Mouse (Mus musculus) T-cell, adult 2 months (primary cell): ENCODE measurements around the gene Sult6b1.
A peak's percentile ranks its signal among the peaks of the same experiment; 100 is the strongest.

Experiments used
- DNase-seq: peaks from one replicate; pipeline ENCODE4 v3.0.0; 2022; ENCODE audit warnings: low spot score

The Sult6b1 gene

DNA sequence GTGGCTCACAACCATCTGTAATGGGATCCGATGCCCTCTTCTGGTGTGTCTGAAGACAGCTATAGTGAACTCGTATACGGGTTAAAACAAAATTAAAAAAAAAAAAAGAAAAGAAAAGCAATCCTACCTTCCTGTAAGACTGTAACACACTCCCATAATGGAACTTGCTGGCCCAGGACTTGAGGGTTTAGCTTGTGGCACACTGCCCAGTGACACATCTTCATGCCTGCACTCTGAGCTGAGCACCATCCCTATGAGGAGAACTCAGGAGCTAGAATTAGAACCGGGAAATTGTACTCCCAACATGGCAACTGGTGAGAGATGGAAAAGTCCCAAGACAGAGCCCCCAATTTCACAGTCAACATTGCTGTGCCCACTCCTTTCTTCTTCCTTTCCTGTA lies 23.5 kb downstream of the Sult6b1 start:
- no peak for DNase-seq

DNA sequence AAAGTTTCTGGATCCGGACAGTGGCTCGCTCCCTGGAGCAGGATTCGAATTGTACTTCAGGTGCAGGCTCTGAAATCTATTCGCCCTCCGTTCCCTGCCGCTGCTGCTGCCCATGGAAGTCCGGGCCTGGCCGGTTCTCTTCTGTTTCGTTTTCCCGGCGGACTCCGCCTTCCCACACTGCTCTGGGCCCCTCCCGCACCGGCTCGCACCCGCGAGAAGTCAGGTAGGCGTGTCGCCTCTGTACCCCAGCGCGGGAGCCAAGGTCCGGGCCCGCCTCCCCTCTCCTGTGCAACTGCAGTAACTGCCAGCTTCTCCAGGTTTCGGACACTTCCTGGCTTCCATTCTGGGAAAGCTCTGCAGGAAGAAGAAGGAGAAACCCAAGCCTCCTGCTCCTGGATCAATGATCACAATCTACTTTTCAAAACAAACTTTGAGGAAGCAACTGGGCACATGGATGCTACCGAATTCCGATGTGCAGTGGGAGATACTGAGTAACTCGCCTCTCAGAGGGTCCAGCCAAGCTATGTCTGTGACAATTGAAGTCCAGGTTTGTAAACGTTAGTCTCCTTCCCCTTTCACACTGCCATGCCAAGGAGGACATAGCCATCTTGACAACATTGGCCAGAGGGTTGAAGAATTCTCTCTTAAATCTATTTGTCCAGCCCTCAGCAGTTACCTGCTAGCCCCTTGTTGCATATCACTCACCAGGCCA lies 24.2 kb downstream of the Sult6b1 start, which contains the start of gene Eif2ak2:
TSS of gene Eif2ak2 (minus strand) at position 173 of the 712 bp plus-strand sequence.
- peak; percentile 57 for DNase-seq

DNA sequence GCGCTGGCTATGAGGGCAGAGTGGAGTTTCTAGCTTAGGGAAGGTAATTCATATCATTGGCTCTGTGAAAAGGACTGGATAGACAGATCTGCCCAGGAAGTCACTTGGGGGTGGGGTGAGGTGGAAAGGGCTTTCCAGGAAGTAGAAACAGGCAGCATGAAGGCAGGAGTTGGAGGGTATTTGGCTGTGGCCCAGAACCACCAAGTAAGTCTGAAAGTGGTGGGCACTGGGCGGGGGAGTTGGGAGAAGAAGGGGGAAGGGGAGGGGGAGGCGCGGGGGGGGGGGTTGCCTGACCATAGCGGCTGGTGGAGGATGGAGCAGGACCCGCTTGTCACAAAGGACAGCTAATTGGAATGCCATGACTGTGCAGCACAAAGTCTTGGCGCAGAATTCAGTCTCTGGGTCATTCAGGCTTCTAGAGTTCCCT lies 24.9 kb downstream of the Sult6b1 start:
- peak; percentile 11 for DNase-seq

DNA sequence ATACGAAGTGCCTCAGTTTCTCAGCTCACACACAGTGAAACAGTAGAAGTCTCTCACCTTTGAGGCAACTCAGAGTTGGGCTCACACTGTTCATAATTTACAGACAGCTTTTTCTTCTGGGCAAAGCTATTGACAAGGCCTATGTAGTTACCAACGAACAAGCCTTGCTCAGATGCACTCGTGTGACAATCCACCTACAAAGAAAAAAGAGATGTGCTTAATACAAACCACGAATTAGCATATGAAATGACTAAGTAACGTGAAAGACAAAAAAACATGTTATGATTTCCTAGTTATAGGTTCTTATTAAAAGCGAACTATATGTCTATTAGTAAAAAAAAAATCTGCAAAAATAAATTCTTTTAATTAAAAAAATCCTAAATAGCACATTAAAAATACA lies 32.9 kb downstream of the Sult6b1 start:
- DNase-seq: no peak

DNA sequence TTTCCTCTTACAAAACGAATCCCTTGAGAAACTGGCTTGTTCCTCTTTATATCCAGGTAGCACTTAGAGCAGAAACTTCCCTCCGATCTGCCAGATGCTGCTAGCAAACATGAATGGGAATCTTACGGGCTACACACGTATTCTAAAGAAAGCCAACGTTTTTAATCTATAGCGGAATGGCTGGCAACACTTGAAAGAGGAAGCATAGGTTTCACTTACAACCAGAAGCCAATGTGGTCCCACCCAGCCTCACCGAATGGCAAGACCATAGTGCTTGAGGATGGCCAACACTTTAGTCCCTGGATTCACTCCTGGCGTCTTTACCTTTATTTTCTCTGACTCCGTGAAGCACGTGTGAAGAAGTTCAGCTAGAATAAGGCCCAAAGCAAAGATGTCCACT lies 50.5 kb downstream of the Sult6b1 start:
- no peak for DNase-seq

DNA sequence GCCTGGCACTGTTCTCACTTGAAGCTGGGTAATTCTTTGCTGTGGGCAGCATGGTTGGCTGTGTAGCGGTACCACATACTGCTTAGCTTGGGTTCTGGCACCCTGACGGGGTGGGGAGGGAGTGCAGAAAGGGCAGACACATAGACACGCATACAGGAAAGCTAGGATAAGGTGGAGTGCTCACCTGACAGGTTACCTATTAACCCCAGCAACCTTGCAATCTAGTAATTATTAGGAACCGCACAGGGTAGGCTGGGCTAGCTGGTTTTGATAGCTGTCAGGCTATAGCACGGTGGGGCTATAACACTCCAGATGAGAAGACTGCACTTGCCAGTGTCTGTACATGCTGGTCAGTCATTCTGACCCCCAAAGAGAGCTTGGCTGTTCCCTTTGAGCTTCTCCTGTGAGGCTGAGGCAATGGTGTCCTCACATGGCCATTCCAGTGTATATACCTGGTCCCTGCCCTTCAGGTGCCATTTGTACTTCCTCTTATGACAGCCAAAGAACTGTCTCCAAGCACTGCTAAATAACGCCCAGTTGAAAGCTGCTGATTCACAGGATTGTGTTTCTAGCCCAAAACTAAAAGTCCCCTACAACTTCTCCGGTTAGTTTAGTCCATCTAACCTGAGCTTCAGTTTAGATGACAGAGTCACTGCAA lies 64.4 kb downstream of the Sult6b1 start:
- no peak for DNase-seq

DNA sequence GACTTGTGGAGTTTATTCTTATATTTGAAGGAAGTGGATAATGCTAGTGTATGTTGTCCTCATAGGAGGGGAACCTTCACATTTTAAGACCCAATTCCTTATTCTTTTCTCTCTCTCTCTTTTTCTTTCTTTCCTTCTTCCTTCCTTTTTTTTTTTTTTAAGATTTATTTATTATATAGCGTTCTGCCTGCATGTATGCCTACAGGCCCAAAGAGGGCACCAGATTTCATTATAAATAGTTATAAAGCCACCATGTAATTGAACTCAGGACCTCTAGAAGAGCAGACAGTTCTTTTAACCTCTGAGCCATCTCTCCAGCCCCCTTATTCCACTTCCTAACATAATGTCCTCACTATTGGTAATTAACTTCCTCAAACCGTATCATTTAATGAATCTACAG lies 70.7 kb downstream of the Sult6b1 start:
- DNase-seq: peak; percentile 1

DNA sequence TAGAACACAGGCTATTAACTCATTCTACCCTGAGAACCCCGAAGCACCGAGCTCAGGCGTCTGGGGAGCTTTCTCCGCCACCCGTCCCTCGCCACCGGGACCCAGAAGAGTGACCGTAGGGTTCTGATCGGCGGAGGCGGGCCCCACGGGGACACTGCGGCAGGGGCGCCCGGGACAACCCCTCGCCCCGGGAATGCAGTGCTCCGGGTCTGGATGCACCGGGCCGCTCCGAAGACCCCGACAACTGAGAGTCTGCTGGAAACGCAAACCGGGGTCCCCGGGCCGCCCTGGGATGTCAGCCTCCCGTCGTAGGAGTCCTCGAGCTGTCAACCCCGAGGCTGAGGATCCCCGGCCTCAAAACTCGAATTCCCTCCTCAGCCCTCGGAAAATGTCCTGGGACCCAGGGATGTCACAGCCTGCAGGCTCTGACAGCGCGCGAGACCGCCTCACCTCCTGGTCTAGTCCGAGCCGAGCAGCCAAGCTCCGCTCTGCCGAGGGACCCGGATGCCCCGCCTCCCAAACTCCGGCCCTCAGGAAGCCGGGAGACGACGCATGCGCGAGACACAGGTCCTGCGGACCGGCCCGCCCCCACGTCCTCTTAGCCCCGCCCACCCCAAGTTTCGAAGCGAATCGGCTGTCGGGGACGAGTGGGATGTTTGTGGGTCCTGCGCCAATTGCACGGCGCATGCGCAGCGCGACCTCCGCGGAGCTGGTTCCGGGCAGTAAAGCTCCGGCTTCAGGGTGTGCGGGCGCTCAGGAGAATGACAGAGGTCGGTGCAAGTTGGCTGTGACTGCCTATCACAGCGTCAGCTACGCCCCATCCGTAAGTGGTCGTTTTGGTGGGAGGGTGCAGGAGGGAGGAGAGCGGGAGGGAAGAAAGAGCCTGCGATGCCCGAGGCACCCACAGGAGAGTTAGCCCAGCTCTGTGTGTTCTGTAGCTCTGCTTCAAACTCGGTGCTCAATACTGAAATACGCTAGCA lies 71.6 kb downstream of the Sult6b1 start, which contains the start of the genes Heatr5b and Gpatch11:
TSS of gene Heatr5b (minus strand) at position 509 of the 980 bp plus-strand sequence.
TSS of gene Gpatch11 (plus strand) at position 712 of the 980 bp plus-strand sequence.
- DNase-seq: peak; percentile 95
